Mouse (Mus musculus) right cerebral cortex, adult 18-20 months (tissue): ENCODE data around the gene Fan1.

ENCODE experiments used
- DNase-seq: peaks from one replicate; pipeline ENCODE4 v3.0.0; 2022; ENCODE audit warnings: mixed read lengths

Gene Fan1

DNA sequence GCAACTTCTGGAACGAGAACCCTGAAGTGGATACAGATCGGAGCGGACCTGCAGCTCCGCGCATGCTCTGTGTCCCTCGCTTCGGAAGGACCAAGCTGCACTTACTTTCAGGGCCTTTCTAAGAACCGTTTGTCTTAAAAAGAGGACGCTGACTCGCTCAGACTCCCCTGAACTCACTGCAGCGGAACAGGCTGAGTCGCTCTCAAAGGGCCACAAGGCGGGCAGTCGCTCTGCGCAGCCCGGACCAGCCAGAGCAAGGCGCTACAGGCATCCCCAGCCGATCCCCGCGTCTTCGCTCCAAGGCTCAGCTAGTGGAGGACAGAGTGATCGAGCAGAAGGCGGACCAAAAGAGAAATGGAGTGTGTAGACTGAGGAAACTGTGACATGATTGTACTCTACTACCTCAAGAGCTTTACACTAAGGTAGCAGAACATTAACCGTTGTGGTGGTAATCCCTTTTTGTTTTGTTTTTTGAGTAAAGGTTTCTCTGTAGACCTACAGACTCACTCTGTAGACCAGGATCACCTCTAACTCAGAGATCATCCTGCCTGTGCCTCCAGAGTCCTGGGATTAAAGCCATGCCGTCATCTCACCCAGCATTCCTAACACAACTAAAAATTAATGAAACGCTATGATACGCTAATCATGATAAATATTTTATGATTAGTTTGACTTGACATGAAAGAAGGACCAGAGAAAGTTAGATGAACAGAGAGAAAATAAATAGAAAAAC is at the start of gene Fan1:
Gene Fan1 (minus strand): TSS at position 266 of the 733 bp plus-strand sequence.
- peak; percentile 87 for DNase-seq

DNA sequence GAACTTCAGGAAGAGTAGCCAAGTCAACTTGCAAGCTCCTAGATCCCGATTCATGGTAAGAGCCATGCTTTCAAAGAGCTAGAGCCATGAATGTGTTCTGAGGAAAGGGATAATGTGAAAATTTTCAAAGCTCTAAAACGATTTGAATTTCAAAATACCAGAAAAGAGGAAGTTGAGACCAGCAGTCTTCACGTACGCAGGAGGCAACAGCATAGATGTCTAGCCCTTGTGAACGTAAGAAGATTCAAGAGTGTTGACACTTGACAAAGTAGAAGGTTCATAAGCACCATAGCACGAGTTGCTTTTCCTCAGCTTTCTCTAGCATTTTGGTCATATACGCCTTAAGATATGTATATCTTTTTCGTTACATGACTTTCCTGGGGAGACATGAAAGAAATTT is 30.1 kb upstream of the Fan1 start:
- no peak for DNase-seq

DNA sequence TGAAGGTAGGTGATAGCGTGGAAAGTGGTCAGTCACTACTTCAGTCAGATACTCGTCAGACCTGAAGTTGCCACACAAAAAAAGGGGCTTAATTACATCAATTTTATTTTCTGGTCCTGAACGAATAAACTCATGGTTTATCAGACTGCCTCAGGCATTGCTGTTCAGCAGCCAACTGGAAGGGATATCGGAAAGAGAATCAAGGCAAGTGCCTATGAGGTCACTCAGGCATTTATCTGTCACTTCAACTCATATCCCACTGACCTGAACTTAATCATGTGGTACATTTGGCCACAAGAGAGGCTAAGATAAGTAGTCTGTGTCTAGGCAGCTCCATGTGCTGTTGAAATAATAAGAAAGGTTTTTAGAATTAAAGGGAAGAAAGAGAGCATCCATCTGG is 28.6 kb upstream of the Fan1 start:
- DNase-seq: no peak

- no peak for DNase-seq
Observed at GRCm38 (mm10) chr7:64400725-64401124, 26.8 kb upstream of the Fan1 start.

GRCm38 (mm10) chr7:64392819-64393151 is 18.9 kb upstream of the Fan1 start:
- DNase-seq: no peak

DNA sequence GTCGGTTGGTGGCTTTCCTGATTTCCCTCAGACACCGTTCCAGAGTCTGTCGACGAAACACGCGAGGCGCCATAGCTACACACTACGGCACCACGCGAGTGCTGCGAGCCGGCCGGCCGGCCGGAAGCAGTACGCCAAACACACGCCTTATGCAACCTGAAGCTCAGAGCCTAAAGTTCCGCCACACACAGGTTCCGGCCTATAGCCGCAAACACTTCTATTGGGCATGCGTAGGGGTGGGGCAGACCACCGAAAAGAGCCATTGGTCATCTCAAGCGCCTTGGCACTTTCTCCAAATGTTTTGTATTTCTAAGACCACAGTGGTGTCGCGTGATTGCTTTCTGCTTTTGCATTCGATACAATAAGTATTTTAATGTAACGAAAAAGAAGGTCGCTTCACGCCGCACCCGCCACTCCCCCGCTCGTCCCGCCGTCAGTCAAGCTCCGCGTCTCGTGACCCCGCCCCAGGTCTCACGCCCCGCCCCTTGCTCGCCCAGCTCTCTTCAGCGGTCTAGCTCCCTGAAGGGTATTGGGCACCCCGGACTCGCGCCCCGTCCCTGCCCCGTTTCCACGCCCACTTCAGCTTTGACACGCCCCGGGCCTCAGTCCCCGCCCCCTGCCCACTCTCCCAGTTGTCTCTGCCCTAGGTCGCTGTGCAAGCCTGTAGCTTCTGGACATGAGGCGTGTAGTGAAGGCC is 18.4 kb upstream of the Fan1 start, which contains the start of the genes Mphosph10 and Mcee:
Gene Mphosph10 (minus strand): TSS at position 147 of the 697 bp plus-strand sequence.
Gene Mcee (plus strand): TSS at position 486 of the 697 bp plus-strand sequence.
- peak; percentile 95 for DNase-seq

DNA sequence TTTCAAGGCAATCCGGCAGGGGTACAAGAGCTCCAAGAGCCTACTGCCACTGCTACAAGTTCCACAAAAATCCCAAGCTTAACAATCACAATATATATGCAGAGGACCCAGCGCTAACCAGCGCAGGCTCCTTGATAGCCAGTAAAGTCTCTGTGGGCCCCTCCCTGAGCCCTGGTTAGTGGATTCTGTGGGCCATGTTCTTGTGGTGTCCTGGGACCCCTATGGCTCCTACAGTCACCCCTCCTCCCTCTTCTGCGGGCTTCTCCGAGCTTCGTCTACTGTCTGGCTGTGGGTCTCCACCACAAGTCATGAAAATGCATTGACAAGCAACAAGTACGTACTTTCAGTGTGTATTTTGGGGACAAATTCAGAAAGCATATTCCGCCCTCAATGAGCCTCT is 17.6 kb upstream of the Fan1 start:
- no peak for DNase-seq

DNA sequence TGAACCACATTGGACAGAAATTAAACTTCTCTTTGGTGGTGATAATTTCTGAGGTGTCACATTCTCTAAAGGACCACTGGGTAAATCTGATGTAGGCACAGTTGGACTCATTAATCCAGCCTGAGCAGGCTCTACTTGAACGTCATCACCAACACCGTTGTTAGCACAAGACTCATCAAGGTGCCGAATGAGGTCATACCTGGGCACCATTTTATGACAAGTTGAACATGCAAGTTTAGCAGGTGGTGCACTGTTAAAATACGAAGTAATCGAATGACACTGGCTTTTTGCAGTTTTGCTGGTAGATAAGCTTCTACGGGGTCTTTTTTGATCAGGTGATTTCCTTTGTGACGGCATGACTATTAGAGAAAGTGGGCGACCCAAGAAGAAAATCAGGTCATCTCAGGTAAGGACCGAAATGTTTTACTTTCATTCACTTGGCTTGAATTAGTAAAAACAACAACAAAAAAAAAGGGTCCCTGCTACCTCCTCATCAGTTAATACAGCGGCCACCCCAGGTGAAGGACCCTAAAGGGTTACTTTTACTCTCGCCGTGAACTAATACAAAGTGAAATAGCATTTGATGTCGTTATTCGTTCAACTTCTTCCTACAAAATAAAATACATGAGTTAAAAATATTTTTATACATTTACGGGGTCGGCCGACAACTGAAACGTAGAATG is 607 bp downstream of the Fan1 start:
- no peak for DNase-seq

DNA sequence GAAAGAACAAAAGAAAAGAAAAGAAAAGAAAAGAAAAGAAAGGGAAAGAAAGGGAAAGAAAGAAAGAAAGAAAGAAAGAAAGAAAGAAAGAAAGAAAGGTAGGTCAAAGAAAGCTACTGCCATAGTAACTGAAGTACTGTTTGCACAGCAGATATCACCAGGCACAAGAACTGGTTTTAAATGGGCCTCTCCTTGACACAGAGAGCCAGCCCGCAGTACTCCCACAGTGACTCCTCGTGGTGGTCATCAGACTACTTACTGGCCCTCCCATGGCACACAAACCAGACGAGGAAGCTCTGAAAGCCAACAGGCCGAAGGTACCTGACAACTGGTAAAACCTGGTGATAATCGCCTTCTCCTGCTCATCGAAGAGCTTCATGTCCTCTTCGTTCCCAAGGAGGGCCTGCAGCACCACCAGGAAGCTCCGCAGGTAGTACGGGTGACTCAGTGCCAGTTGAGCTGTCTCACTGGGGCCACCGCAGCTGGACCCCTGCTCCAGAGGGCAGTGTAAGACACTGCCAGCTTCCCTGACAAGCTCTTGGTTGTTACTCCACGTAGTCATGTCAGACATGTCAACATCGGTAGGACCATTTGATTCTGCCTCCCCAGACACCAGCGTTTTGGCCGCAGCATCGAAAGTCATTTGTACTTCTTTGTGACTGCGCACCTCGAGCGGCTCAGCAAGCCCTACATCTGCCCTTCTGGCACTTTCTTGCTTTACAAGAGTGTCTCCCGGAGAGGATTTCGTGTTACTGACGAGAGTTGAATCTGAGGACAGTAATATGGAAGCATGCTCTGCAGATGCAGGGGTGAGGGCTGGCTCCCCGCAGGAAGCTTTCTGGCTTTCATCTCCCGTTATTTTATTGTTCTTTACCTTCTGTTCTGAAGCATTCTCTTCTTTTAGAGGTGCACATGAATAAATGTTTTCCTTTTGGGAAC is 1.7 kb downstream of the Fan1 start:
- no peak for DNase-seq

GRCm38 (mm10) chr7:64369841-64370240 is 4.1 kb downstream of the Fan1 start:
- DNase-seq: no peak

- no peak for DNase-seq
Observed at GRCm38 (mm10) chr7:64365863-64366262, 8.0 kb downstream of the Fan1 start.

- peak; percentile 58 for DNase-seq
Observed at GRCm38 (mm10) chr7:64360586-64360945, 13.3 kb downstream of the Fan1 start.

GRCm38 (mm10) chr7:64359943-64360585 is 13.8 kb downstream of the Fan1 start:
- DNase-seq: no peak

DNA sequence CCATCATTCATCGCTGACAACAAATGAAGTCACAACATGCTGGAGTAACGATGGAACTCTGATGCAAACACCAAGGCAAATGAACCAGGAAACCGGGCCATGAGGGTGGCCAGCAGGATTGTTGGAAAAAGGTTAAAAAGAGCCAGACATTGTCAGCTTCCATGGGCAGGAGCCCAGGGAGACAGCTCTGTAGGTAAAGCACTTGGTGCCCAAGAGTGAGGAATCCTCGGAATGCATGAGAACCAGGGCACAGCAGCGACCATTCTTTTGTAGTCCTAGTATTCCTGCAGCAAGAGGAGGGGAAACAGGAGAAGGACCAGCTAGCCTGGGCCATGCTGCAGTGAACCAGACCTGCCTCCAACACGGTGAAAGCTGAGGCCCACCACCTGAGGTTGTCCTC is 15.2 kb downstream of the Fan1 start:
- DNase-seq: no peak

DNA sequence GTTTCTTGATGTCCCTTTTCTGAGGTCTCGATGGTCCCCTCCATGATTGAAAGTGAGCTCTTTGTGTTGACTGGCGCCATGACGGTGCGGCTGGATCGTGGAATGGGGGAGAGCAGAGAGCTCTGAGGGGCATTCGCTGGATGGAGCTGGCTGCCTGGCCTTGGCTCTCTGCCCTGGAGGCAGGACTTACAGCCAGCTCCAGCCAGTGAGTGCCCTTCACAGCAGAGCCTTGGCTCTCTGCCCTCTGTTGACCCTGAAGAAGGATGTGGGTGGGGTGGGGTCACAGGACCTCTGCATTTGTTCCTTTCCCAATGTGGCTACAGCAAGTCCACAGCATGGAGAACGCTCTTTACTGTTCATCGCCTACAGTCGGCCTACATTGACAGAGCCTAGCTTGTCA is 16.5 kb downstream of the Fan1 start:
- DNase-seq: peak; percentile 78

GRCm38 (mm10) chr7:64356661-64357060 is 17.2 kb downstream of the Fan1 start:
- no peak for DNase-seq

GRCm38 (mm10) chr7:64354206-64354605 is 19.7 kb downstream of the Fan1 start:
- no peak for DNase-seq

GRCm38 (mm10) chr7:64351087-64351486 is 22.8 kb downstream of the Fan1 start:
- DNase-seq: peak; percentile 85

DNA sequence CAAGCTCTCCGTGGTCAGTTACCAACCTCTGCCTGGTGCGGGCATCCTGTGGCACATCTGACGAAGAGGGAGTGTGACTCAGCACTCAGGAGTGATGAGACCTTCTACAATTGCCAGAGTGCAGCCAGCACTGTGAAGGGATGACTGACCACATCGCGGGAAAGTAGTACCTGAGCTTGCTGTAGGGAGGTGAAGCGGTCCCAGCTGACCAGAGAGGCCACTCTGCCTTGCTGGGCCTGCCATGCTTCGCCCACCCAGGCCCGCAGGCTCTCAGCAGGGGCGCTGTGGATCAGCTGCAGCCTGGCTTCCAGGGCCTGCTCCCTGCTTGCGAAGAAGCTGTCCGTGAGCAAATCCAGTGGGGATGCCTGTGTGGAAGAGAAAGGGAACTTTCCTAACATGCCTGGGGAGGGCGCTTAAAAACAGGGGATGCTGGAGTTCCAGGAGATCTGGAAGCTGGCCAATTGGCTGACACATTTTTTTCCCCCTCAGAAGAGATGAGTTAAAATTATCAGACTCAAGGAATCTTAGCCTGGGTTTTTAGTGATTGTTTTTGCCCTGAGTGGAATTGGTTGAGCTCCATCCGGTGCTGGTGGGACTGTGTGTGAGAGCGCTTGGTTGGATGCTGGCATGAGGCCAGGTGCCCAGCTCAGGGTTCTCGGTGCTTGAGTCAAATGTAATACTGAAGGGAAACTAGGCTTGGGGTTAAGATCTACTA is 24.6 kb downstream of the Fan1 start:
- DNase-seq: peak; percentile 75

DNA sequence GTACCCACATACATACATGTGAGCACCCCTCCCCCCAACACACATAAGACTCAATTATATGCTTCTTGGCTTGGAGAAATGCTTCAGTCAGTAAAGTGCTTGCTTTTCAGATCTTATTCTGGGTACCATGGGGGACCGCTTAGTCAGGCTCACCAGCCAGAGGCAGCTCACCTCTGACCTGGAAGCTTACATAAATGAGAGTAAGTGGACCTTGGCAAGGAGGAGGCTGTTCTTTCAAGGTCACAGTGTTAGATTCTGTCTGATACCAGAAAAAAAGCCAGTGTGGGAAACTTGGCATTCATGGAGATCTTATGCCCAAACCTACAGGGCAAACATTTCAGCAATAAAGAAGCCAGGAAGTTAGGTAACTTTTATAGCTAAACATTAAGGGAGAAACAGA is 26.1 kb downstream of the Fan1 start:
- no peak for DNase-seq

- DNase-seq: no peak
Observed at GRCm38 (mm10) chr7:64332686-64333085, 41.2 kb downstream of the Fan1 start.

DNA sequence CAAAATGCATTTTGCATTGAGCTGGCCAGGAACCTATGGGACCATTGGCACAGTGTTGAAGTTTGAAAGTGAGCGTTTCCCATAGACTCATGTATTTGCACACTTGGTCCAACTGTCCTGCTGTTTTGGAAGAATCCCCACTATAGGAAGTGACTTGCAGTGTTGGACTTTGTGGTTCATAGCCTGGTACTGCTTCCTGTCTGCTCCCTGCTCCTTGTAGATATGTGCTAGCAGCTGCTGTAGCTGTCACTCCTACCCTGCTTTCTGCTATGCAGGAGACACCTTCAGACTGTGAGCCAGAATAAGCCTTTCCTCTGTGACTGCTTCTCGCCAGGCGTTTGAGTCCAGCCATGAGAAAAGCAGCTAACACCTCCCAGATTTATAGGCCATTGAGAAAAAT is 42.6 kb downstream of the Fan1 start:
- DNase-seq: no peak
